Mouse (Mus musculus): ENCODE results near the gene Srrm3. TPM values are rescaled to one million over a fixed set of nuclear protein-coding genes. Genes with fewer than 3 reads are reported as not detected.

The Srrm3 gene
- polyA plus RNA-seq, 1 experiment, result 0.12 TPM

- no peaks in the 10 kb centered on the region for H3K27me3 ChIP-seq (ENCODE audit: control insufficient read depth, insufficient read depth, low read length)
- no peaks in the 10 kb centered on the region for H3K36me3 ChIP-seq (ENCODE audit: control insufficient read depth, insufficient read depth, low read length)
- peaks cover 2% of the 10 kb centered on the region; the same call in 1 of the 2 replicates for H3K4me1 ChIP-seq (ENCODE audit: control insufficient read depth, insufficient read depth, low read length)
Observed at GRCm38 (mm10) chr5:135898028-135898427, 91.3 kb downstream of the Srrm3 start.

GRCm38 (mm10) chr5:135898995-135899394 is 92.3 kb downstream of the Srrm3 start:
- no peaks in the 10 kb centered on the region for H3K36me3 ChIP-seq (ENCODE audit: control insufficient read depth, insufficient read depth, low read length)
- H3K27ac ChIP-seq (ENCODE audit: control insufficient read depth, insufficient read depth, low read depth, low read length), result no peak overlapping the region
- H3K4me1 ChIP-seq (ENCODE audit: control insufficient read depth, insufficient read depth, low read length), result peaks cover 5% of the 10 kb centered on the region
- H3K4me3 ChIP-seq (ENCODE audit: control insufficient read depth, low read depth, low read length), result no peak overlapping the region
- no peaks in the 10 kb centered on the region for H3K27me3 ChIP-seq (ENCODE audit: control insufficient read depth, insufficient read depth, low read length)
- no peak for TF ChIP-seq CTCF (IDR thresholded peaks at IDR 0.05; ENCODE audit: control insufficient read depth, insufficient read depth, insufficient replicate concordance, low read depth, low read length)
- no peak for TF ChIP-seq POLR2A (IDR thresholded peaks at IDR 0.05; ENCODE audit: control insufficient read depth, low read depth, low read length)

More at GRCm38 (mm10) chr5:135898028-135898427, 91.3 kb downstream of the Srrm3 start:
- Histone ChIP-seq H3K27ac (ENCODE audit: control insufficient read depth, insufficient read depth, low read depth, low read length) (no peak overlapping the region), H3K4me3 (ENCODE audit: control insufficient read depth, low read depth, low read length) (no peak overlapping the region)
- TF ChIP-seq POLR2A (IDR thresholded peaks at IDR 0.05; ENCODE audit: control insufficient read depth, low read depth, low read length), result no peak
- TF ChIP-seq CTCF (IDR thresholded peaks at IDR 0.05; ENCODE audit: control insufficient read depth, insufficient read depth, insufficient replicate concordance, low read depth, low read length), result peak; percentile 40; the same call in 1 of the 2 replicates

- Histone ChIP-seq H3K4me1 (ENCODE audit: control insufficient read depth, insufficient read depth, low read length) (peaks cover 5% of the 10 kb centered on the region), H3K27me3 (ENCODE audit: control insufficient read depth, insufficient read depth, low read length) (no peaks in the 10 kb centered on the region), H3K27ac (ENCODE audit: control insufficient read depth, insufficient read depth, low read depth, low read length) (no peak overlapping the region), H3K4me3 (ENCODE audit: control insufficient read depth, low read depth, low read length) (no peak overlapping the region), H3K36me3 (ENCODE audit: control insufficient read depth, insufficient read depth, low read length) (no peaks in the 10 kb centered on the region)
- TF ChIP-seq POLR2A (IDR thresholded peaks at IDR 0.05; ENCODE audit: control insufficient read depth, low read depth, low read length) (no peak), CTCF (IDR thresholded peaks at IDR 0.05; ENCODE audit: control insufficient read depth, insufficient read depth, insufficient replicate concordance, low read depth, low read length) (no peak)
Observed at GRCm38 (mm10) chr5:135899833-135900232, 93.1 kb downstream of the Srrm3 start.

GRCm38 (mm10) chr5:135900701-135901100 is 94.0 kb downstream of the Srrm3 start:
- H3K4me3 ChIP-seq (ENCODE audit: control insufficient read depth, low read depth, low read length), result no peak overlapping the region
- 0 out of 2 replicates have a peak, but pooled peaks have one; percentile 9 for TF ChIP-seq CTCF (IDR thresholded peaks at IDR 0.05; ENCODE audit: control insufficient read depth, insufficient read depth, insufficient replicate concordance, low read depth, low read length)
- TF ChIP-seq POLR2A (IDR thresholded peaks at IDR 0.05; ENCODE audit: control insufficient read depth, low read depth, low read length), result no peak
- no peak overlapping the region for H3K27ac ChIP-seq (ENCODE audit: control insufficient read depth, insufficient read depth, low read depth, low read length)
- no peaks in the 10 kb centered on the region for H3K36me3 ChIP-seq (ENCODE audit: control insufficient read depth, insufficient read depth, low read length)
- no peaks in the 10 kb centered on the region for H3K27me3 ChIP-seq (ENCODE audit: control insufficient read depth, insufficient read depth, low read length)
- peaks cover 5% of the 10 kb centered on the region for H3K4me1 ChIP-seq (ENCODE audit: control insufficient read depth, insufficient read depth, low read length)

- H3K36me3 ChIP-seq (ENCODE audit: control insufficient read depth, insufficient read depth, low read length), result no peaks in the 10 kb centered on the region
- H3K27me3 ChIP-seq (ENCODE audit: control insufficient read depth, insufficient read depth, low read length), result no peaks in the 10 kb centered on the region
- H3K4me3 ChIP-seq (ENCODE audit: control insufficient read depth, low read depth, low read length), result no peak overlapping the region
- TF ChIP-seq CTCF (IDR thresholded peaks at IDR 0.05; ENCODE audit: control insufficient read depth, insufficient read depth, insufficient replicate concordance, low read depth, low read length) (peak; percentile 63; the same call in 1 of the 2 replicates), POLR2A (IDR thresholded peaks at IDR 0.05; ENCODE audit: control insufficient read depth, low read depth, low read length) (no peak)
- no peak overlapping the region for H3K27ac ChIP-seq (ENCODE audit: control insufficient read depth, insufficient read depth, low read depth, low read length)
- peaks cover 5% of the 10 kb centered on the region for H3K4me1 ChIP-seq (ENCODE audit: control insufficient read depth, insufficient read depth, low read length)
Observed at GRCm38 (mm10) chr5:135901354-135902095, 94.8 kb downstream of the Srrm3 start.

GRCm38 (mm10) chr5:135903058-135903457 is 96.4 kb downstream of the Srrm3 start:
- H3K4me3 ChIP-seq (ENCODE audit: control insufficient read depth, low read depth, low read length), result peak overlapping the region; percentile 74
- H3K27me3 ChIP-seq (ENCODE audit: control insufficient read depth, insufficient read depth, low read length), result no peaks in the 10 kb centered on the region
- H3K27ac ChIP-seq (ENCODE audit: control insufficient read depth, insufficient read depth, low read depth, low read length), result no peak overlapping the region
- H3K36me3 ChIP-seq (ENCODE audit: control insufficient read depth, insufficient read depth, low read length), result no peaks in the 10 kb centered on the region
- TF ChIP-seq POLR2A (IDR thresholded peaks at IDR 0.05; ENCODE audit: control insufficient read depth, low read depth, low read length) (no peak), CTCF (IDR thresholded peaks at IDR 0.05; ENCODE audit: control insufficient read depth, insufficient read depth, insufficient replicate concordance, low read depth, low read length) (no peak)
- H3K4me1 ChIP-seq (ENCODE audit: control insufficient read depth, insufficient read depth, low read length), result peaks cover 3% of the 10 kb centered on the region

- peak; percentile 93 for TF ChIP-seq CTCF (IDR thresholded peaks at IDR 0.05; ENCODE audit: control insufficient read depth, insufficient read depth, insufficient replicate concordance, low read depth, low read length)
- peak; percentile 50; the same call in 1 of the 2 replicates for TF ChIP-seq POLR2A (IDR thresholded peaks at IDR 0.05; ENCODE audit: control insufficient read depth, low read depth, low read length)
- H3K36me3 ChIP-seq (ENCODE audit: control insufficient read depth, insufficient read depth, low read length), result no peaks in the 10 kb centered on the region
- no peak overlapping the region; the same call in 1 of the 2 replicates for H3K27ac ChIP-seq (ENCODE audit: control insufficient read depth, insufficient read depth, low read depth, low read length)
- H3K4me1 ChIP-seq (ENCODE audit: control insufficient read depth, insufficient read depth, low read length), result peaks cover 3% of the 10 kb centered on the region
- H3K27me3 ChIP-seq (ENCODE audit: control insufficient read depth, insufficient read depth, low read length), result no peaks in the 10 kb centered on the region
- H3K4me3 ChIP-seq (ENCODE audit: control insufficient read depth, low read depth, low read length), result peak overlapping the region; percentile 74
Observed at GRCm38 (mm10) chr5:135903551-135904151, 97.0 kb downstream of the Srrm3 start.
